Mouse (Mus musculus): ENCODE measurements around the gene Trim37.
"Not testable (repeated sequence)": the region's sequence is repeated elsewhere in the genome, so short reads cannot be mapped to it uniquely, and the experiment has no call there.

Trim37 gene

GRCm38 (mm10) chr11:87227056-87227455, 100.2 kb downstream of the Trim37 start:
- no peak for DNase-seq (ENCODE audit: low read depth, low spot score)

GRCm38 (mm10) chr11:87233377-87233776, 106.5 kb downstream of the Trim37 start:
- DNase-seq (ENCODE audit: low read depth, low spot score) = no peak

DNA sequence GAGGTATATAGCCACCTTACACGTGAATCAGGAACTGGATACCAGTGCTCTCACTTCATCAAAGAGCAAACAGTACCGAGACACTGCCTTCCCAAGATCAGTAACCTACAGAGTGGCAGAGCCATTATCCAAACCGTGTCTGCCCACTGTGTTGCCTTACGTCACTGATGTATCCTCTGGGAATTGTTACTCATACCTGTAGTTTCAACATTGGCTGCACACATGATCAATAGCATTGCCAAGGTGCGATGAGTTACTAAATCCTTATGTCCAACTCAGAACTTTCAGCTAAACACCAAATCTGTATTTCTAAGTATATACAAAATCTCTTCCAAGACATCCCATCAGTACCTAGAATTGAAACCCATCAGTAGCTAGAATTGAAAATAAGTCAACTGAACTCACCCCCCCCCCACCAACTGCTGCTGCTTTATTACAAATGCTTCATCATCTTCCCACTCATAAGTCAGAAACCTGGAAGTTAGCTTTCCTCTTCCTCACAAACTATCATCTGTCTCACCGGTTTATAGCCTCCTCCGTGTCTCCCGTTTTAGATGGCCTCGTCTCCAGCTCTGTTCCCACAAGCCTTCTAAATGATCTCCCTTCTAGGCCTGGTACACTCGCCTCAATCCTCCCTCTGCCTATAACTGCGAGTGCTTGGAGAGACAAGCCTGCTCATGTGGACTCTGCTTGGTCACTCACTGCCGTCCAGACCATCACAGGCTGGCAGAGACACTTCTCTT, 108.0 kb downstream of the Trim37 start:
- DNase-seq (ENCODE audit: low read depth, low spot score) = no peak

DNA sequence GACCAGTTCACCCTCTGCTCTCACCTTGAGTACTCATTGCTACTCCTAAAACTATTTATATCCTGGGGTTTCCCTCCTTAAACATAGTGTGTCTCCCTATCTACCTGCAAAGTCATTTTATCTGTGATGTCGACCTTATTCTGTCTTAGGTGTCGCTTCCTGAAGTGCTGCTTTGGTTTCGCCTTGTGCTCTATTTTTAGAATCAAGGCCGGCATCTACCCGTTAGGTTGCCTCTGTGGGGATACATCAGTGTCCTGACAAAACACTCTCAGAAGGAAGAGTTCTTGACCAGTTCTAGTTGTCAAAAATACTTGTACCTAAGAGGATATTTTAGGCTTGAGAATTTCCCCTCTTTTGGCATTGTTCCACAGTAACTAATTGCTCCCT, 108.6 kb downstream of the Trim37 start:
- no peak for DNase-seq (ENCODE audit: low read depth, low spot score)

- peak; percentile 62 for DNase-seq (ENCODE audit: low read depth, low spot score)
Observed at GRCm38 (mm10) chr11:87238891-87239530, 112.1 kb downstream of the Trim37 start.

GRCm38 (mm10) chr11:87240141-87240832, 113.4 kb downstream of the Trim37 start:
- no peak for DNase-seq (ENCODE audit: low read depth, low spot score)

GRCm38 (mm10) chr11:87240833-87241215, 113.9 kb downstream of the Trim37 start:
- DNase-seq (ENCODE audit: low read depth, low spot score) = no peak

GRCm38 (mm10) chr11:87241256-87241655, 114.4 kb downstream of the Trim37 start:
- DNase-seq (ENCODE audit: low read depth, low spot score) = no peak

GRCm38 (mm10) chr11:87245171-87245840, 118.4 kb downstream of the Trim37 start:
- no peak for DNase-seq (ENCODE audit: low read depth, low spot score)

DNA sequence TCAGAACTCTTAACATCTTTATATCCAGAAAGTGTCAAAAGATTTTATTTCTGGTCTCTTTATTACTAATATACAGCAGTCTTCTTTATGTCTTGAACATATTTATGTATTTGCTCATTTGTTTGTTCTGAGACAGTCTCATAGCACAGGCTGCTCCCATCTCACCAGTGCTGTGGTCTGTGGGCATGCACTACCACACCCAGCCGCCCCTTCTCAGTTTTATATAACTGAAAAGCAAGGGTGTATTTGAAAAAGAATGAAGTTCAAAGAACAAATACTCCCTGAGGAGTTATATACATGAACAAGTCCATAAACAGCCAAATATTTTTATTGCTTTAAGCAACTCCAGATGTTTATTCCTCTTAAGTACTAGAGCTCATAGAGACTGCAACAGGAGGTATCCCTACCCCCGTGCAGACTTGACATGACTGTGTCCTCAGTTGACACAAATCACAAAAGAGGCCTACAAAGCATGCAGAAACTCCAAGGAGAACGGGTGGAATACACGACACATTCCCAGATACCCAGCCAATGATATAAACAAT, 119.3 kb downstream of the Trim37 start:
- DNase-seq (ENCODE audit: low read depth, low spot score) = no peak

- DNase-seq (ENCODE audit: low read depth, low spot score) = no peak
Observed at GRCm38 (mm10) chr11:87246724-87247493, 120.0 kb downstream of the Trim37 start.

- no peak for DNase-seq (ENCODE audit: low read depth, low spot score)
Observed at GRCm38 (mm10) chr11:87247494-87247866, 120.6 kb downstream of the Trim37 start.

DNA sequence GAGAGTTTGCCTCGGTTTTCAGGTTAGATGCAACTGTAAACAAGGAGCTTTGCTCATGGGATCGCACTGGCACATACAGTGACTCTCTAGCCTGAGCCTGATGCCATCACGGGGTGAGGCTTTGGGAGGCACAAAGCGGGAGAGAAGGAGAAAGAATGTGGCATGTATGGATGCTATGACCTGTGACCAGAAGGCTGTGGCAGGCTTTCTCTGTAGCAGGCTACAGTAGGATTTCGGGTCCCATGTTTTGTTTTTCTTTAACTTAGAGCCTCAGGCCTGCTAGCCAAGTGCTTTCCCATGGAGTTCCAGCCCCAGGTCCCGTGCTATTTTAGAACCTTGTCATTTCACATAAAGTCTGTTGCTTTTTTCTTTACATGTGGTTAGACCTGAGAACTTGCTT, 123.3 kb downstream of the Trim37 start:
- DNase-seq (ENCODE audit: low read depth, low spot score) = no peak

DNA sequence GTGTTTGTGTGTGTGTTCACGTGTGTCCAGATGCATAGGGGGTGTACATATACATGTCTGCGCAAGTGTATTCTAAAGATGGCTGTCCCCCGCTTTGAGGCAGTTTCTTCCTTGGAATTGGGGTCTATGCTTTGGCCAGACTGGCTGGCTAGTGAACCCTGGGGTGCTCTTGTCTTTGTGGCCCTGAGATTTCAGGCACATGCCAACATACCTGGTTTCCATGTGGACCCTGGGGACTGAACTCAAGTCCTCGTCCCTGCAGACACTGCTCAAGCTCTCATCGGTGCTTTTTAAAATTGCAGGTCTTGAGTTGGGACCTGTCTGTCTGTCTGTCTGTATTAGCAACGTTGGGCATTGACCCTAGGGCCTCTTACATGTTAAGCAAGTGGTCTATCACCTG, 126.4 kb downstream of the Trim37 start:
- no peak for DNase-seq (ENCODE audit: low read depth, low spot score)

DNA sequence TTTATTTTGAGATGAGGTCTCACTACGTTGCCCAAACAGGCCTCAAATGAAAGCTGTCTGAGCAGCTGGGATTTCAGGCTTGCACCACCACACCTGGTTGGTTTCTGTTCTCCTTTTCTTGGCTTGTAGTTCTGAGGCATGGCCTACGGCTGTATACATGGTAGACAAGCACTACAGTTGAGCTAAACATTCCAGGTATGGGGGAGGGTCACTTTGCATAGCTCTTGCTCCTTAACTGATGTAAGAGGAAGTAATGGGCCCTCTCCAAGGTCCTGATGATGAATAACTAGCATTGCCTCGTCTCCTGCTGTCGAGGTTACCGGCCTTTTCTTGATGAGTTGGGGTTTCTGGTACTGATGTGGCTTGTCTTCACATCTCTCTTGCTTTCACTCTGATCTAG, 127.3 kb downstream of the Trim37 start:
- no peak for DNase-seq (ENCODE audit: low read depth, low spot score)

GRCm38 (mm10) chr11:87257282-87257681, 130.4 kb downstream of the Trim37 start:
- no peak for DNase-seq (ENCODE audit: low read depth, low spot score)

- no peak for DNase-seq (ENCODE audit: low read depth, low spot score)
Observed at GRCm38 (mm10) chr11:87259792-87260191, 132.9 kb downstream of the Trim37 start.

GRCm38 (mm10) chr11:87261705-87262104, 134.8 kb downstream of the Trim37 start:
- DNase-seq (ENCODE audit: low read depth, low spot score) = not testable (repeated sequence)

- DNase-seq (ENCODE audit: low read depth, low spot score) = no peak
Observed at GRCm38 (mm10) chr11:87263946-87264345, 137.1 kb downstream of the Trim37 start.

- no peak for DNase-seq (ENCODE audit: low read depth, low spot score)
Observed at GRCm38 (mm10) chr11:87266246-87266645, 139.4 kb downstream of the Trim37 start.

DNA sequence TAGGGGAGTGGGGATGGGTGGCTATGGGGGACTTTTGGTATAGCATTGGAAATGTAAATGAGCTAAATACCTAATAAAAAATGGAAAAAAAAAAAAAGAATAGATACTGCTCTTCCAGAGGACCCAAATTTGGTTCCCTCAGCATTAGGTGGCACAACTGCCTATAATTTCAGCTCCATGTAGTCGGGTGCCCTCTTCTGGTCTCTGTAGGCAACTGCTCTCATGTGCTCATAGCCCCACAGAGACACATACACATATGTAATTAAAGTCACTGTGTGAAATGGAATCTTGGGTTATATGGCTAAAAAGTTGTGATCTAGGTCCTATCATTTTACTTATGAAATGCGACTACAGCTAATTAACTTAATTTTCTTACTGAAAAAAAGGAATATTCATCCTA, 141.9 kb downstream of the Trim37 start:
- DNase-seq (ENCODE audit: low read depth, low spot score) = no peak

Measured in telencephalon, adult 2 months (tissue).